Mouse (Mus musculus) adrenal gland, postnatal 36 days (tissue): ENCODE measurements around the gene Fbxl3. TPM values are rescaled to one million over a fixed set of nuclear protein-coding genes. Genes with fewer than 3 reads are reported as not detected.
A peak's percentile ranks its signal among the peaks of the same experiment; 100 is the strongest.

ENCODE experiments used
- DNase-seq, 2 experiments: peaks; one replicate each; pipeline ENCODE4 v3.0.0; 2021; ENCODE audit warnings: mixed read lengths in 1 of 2
- total RNA-seq, 2 experiments: library from RNA; stranded (reverse); gene quantifications; 2 replicates each; pipeline ENCODE4 v1.2.3; 2021

Gene Fbxl3
- total RNA-seq, 2 experiments from 2014 or later: 73.4 to 75.6 TPM

- DNase-seq: no peak
Observed at GRCm38 (mm10) chr14:103085840-103086533, 13.4 kb downstream of the Fbxl3 start.

GRCm38 (mm10) chr14:103079209-103079977, 20.0 kb downstream of the Fbxl3 start:
- no peak for DNase-seq

- DNase-seq: peak in 1 of 2 experiments; percentile 33
Observed at GRCm38 (mm10) chr14:103078006-103078912, 21.1 kb downstream of the Fbxl3 start.

GRCm38 (mm10) chr14:103077272-103078005, 21.9 kb downstream of the Fbxl3 start:
- no peak for DNase-seq

- DNase-seq: no peak
Observed at GRCm38 (mm10) chr14:103075166-103075565, 24.2 kb downstream of the Fbxl3 start.

- DNase-seq: no peak
Observed at GRCm38 (mm10) chr14:103073825-103074224, 25.5 kb downstream of the Fbxl3 start.

- DNase-seq: no peak
Observed at GRCm38 (mm10) chr14:103072731-103073130, 26.6 kb downstream of the Fbxl3 start.

GRCm38 (mm10) chr14:103071471-103071870, 27.9 kb downstream of the Fbxl3 start:
- no peak for DNase-seq

GRCm38 (mm10) chr14:103070790-103071189, 28.6 kb downstream of the Fbxl3 start:
- peak; percentile 21 to 27 for DNase-seq

GRCm38 (mm10) chr14:103069864-103070611, 29.3 kb downstream of the Fbxl3 start, which contains the start of gene Cln5:
Gene Cln5 (plus strand): TSS chr14:103070216.
- peak; percentile 98 for DNase-seq

GRCm38 (mm10) chr14:103069465-103069863, 29.9 kb downstream of the Fbxl3 start:
- DNase-seq: no peak

- DNase-seq: peak; percentile 78 to 82
Observed at GRCm38 (mm10) chr14:103065294-103066167, 33.8 kb downstream of the Fbxl3 start.

- no peak for DNase-seq
Observed at GRCm38 (mm10) chr14:103059495-103059894, 39.9 kb downstream of the Fbxl3 start.

- DNase-seq: no peak
Observed at GRCm38 (mm10) chr14:103058998-103059397, 40.4 kb downstream of the Fbxl3 start.

GRCm38 (mm10) chr14:103056601-103057000, 42.8 kb downstream of the Fbxl3 start:
- DNase-seq: no peak

GRCm38 (mm10) chr14:103054731-103055130, 44.6 kb downstream of the Fbxl3 start:
- DNase-seq: no peak

- peak; percentile 87 to 90 for DNase-seq
Observed at GRCm38 (mm10) chr14:103051159-103051769, 48.1 kb downstream of the Fbxl3 start.

- DNase-seq: no peak
Observed at GRCm38 (mm10) chr14:103048292-103049086, 50.9 kb downstream of the Fbxl3 start.
